Mouse (Mus musculus) kidney, adult 2 months (tissue): ENCODE data around the gene Mylk2.

Experiments used
- CTCF ChIP-seq: fragments of 200-500 bp; conservative IDR thresholded peaks from 2 replicates; pipeline ENCODE4 v1.5.1; 2011; ENCODE audit warnings: low read depth, mild to moderate bottlenecking, control low read depth, low read length, moderate library complexity, mixed read lengths; ENCODE audit not compliant: insufficient read depth, insufficient read length
- POLR2A ChIP-seq: fragments of 200-500 bp; IDR thresholded peaks from one replicate; pipeline ENCODE4 v1.6.1; 2011; ENCODE audit warnings: low read depth, low read length, control low read depth

GRCm38 (mm10) chr2:152950358-152951064 is 39.4 kb downstream of the Mylk2 start:
- TF ChIP-seq CTCF: no peak
- no peak for TF ChIP-seq POLR2A
